Mouse (Mus musculus) testis, postnatal 14 days (tissue): Measurements from ENCODE around the gene Numb.

Source experiments
- DNase-seq: peaks from one replicate; pipeline ENCODE4 v3.0.0; 2021; ENCODE audit warnings: low spot score

Numb gene

DNA sequence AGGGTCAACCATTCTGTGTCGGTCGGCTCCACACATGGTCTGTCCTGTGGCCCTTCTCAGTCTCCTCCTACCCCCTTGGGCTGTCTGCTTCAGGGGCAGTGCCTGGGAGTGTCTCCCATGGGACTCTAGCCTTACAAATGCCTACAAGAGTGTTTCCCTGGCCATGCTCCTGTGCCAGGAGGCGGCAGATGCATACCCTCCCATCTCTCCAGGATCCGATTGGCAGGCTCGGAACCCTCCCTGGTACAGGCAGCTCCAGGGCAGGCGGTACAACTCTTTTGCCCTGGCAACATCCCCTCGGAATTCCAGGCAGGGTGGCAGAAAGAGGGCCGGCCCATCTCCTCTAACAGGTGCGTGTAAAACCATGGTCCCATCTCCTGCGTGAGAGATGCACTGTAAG is 139.1 kb downstream of the Numb start:
- DNase-seq = no peak

DNA sequence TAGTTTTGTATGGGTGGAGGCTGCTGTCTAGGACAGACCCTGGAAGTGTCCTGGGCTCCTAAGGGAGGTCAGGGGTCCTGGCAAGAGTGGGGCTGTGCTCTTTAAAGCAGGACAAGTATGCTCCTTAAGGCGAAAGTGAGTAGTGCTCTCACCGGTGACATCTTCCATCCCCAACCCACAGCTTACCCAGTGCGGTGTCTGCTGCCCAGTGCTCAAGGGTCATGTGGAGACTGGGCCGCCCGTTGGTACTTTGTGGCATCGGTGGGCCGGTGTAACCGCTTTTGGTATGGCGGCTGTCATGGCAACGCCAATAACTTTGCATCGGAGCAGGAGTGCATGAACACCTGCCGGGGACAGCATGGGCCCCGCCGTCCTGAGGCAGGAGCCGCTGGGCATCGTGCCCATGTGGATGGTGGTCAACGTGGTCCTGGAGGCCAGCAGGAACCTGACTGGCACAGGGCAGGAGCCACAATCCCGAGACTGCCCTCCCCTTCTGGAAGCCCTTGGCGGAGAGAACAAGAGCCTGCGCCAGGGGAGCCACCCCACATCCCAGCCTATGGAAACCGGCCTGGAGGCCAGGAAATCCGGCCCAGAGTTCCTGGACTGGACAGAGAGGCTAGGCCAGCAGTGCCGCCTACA is 140.0 kb downstream of the Numb start:
- no peak for DNase-seq

DNA sequence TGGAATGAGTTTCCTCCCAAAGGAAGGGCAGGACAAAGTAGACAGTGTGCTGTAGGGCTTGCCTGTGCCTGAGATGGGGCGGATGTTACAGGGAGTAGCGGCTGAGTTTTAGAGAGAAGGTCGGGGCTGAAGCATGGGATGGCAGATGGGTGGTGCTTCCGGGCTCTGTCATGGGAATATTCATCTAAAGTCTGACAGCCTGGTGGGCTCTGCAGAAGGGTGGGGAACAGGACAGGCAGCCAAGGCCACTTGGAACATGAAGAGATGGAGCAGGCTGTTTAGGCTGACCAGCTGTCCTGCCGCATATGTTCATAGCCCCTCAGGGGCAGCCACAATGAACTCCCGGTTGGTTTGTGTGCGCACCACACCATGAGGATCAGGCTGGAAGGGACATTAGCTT is 140.5 kb downstream of the Numb start:
- DNase-seq = no peak

- DNase-seq = no peak
Observed at GRCm38 (mm10) chr12:83780181-83780580, 141.6 kb downstream of the Numb start.

- peak; percentile 3 for DNase-seq
Observed at GRCm38 (mm10) chr12:83776766-83777165, 145.0 kb downstream of the Numb start.

GRCm38 (mm10) chr12:83775621-83776020 is 146.1 kb downstream of the Numb start:
- no peak for DNase-seq

- peak; percentile 60 for DNase-seq
Observed at GRCm38 (mm10) chr12:83770418-83771256, 151.1 kb downstream of the Numb start.

- peak; percentile 4 for DNase-seq
Observed at GRCm38 (mm10) chr12:83768235-83768899, 153.4 kb downstream of the Numb start.

DNA sequence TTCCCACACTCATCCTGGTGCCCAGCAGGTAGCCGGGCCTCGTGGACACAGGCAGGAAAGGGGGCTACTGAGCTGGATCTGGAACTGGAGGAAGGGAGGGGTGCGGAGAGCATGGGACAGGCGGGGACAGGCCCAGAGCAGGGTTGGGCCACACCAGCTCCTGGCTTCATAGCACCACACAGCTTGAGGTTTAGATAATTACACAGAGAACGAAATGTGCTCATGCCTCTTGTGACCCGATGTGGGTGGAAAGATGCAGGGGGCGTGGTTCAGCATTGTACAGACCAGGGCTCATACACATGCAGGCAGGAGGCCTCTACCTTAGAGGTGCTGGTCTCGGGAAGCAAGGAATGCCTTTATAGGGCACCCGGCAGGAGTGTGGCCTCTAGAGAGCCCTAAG is 153.9 kb downstream of the Numb start:
- peak; percentile 47 for DNase-seq

- DNase-seq = no peak
Observed at GRCm38 (mm10) chr12:83765965-83766603, 155.7 kb downstream of the Numb start.

DNA sequence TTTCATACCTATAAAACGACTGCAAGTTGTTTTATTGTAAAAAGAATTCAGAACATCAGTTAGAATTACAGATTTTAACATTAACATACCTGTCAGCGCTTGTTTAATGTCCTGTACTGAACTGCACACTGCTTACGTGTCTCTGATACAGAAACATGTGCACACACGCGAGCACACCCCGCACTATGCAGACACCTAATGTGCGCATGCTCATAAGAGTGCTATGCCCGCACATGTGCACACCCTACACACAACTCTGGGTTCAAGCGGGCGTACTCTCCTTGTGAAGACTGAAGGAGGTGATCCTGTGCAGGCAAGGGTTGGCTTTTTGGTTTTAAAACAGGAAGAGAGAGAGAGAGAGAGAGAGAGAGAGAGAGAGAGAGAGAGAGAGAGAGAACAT is 157.2 kb downstream of the Numb start:
- DNase-seq = no peak

DNA sequence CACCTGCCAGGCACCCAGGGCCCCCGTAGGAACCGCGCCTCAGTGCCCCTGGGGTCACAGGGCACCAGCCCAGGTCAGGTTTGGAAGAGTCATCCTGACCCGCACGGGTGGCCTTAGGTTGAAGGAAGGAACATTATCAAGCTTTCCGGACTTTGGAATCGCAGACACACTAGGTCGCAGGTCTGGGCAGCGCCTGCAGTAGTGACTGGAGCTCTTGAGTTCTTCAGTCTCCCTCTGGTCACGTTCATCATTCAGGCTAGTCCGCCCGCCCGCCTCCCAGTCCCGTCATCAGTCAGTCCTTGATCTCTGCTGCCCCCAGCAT is 157.7 kb downstream of the Numb start:
- DNase-seq = peak; percentile 45

GRCm38 (mm10) chr12:83763311-83764043 is 158.3 kb downstream of the Numb start, which contains the start of gene Papln:
Papln (plus strand) TSS chr12:83763634.
- DNase-seq = peak; percentile 55

DNA sequence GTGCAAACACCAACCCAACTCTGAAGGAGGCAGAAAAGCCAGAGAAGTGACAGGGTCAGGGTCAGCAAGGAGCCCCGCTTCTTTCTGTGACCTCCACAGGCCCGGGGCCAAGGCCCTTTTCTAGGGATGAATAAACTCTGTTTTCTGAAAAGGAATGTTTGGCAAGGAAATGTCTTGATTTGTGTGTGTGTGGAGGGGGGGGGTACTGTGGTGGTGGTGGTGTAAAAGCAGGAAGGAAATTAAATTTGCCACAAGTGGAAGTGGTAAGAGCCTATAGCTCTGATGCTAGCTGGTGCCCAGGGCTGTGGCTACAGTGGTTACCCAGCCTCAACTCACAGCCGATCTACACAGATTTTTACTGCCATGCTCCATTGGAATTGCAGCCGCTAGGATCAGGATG is 159.0 kb downstream of the Numb start:
- DNase-seq = no peak

DNA sequence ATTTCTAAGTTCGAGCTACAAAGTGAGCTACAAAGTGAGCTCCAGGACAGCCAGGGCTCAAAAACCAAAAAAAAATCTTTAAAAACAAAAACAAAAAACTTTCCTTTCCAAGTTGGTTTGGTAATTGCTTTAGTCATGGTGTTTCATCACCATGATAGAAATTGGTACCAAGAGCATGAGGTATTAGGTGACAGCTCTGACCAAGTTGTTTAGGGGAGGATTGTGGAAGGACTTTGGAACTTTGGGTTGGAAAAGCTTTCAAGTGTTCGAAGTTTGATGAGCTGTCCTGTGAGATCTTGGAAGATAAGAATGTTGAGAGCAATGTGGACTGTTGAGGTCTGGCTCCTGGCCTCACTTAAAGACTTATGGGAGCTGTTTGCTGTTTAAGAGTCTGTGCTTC is 161.5 kb downstream of the Numb start:
- DNase-seq = no peak

DNA sequence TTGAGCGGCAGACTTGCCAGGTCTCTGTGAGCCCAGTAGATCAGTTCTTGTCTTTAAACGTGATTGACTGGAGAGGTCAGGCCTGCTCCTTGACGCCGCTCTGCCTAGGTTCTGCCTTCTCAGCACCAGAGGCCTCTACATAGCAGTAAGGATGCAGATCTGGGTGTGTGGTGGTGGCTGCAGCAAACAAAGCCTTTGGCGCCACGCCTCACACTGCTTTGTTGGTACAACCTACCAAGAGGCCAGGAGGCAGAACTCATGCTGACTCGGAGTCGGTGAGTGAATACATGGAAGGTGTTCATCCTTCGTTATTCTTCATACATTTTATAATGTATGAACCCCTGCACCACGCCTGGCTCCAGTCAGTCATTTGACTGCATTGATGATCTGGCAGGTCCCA is 163.0 kb downstream of the Numb start:
- DNase-seq = no peak

DNA sequence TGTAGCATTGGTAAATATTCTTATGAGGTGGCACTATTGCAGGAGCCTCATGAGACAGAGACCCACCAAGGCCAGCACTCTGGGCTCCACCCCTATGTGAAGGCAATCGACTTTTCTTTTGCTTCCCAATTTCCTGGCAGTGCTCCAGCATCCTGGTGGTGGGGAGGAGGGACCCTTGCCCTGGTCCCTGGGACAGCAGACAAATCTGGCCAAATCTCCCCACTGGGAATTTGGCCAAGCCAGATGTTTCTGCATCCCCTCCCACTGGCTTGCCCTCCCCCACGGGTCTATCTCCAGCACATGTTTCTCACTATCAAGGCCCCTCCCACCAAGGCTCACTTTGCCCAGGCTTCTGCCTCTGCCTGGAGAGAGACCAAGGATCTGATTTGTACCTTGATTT is 169.2 kb downstream of the Numb start:
- DNase-seq = no peak

- DNase-seq = no peak
Observed at GRCm38 (mm10) chr12:83749186-83749585, 172.5 kb downstream of the Numb start.
